Mouse (Mus musculus): ENCODE measurements at regions not wholly inside any gene's neighbourhood (a gene's known extent, or its start where the extent isn't known, plus 50 kb on each side); places are given as distances from the start of the nearest gene placed in this dataset.

- no peak for DNase-seq (ENCODE audit: low spot score)
Measured at GRCm38 (mm10) chr7:136104021-136104420, 387.9 kb upstream of the Mki67 start.

GRCm38 (mm10) chr7:136112163-136112562 lies 396.0 kb upstream of the Mki67 start:
- peak; percentile 12 for DNase-seq (ENCODE audit: low spot score)

- no peak for DNase-seq (ENCODE audit: low spot score)
Measured at GRCm38 (mm10) chr7:136120930-136121329, 404.8 kb upstream of the Mki67 start.

GRCm38 (mm10) chr7:136121406-136121805 lies 405.2 kb upstream of the Mki67 start:
- DNase-seq (ENCODE audit: low spot score): no peak

- DNase-seq (ENCODE audit: low spot score): no peak
Measured at GRCm38 (mm10) chr7:136124786-136125185, 408.6 kb upstream of the Mki67 start.

DNA sequence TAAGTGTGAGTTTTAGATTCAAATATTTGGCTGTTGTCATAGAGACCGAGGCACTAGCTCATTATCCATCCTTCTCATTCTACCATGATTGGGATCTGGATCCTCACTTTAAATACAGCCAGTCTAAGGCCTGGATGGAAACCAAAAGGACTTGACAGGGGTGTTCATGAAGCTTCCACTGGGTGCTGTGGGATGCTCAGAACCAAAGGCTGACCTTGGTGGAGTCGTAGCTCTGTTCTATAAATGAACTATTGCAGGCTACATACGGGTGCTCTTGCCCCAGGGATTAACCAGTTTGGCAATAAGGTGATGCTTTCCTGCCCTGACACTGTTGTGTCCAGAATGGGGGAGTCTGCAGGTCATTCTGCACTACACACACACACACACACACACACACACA lies 410.2 kb upstream of the Mki67 start:
- DNase-seq (ENCODE audit: low spot score): no peak

GRCm38 (mm10) chr7:136127576-136127975 lies 411.4 kb upstream of the Mki67 start:
- DNase-seq (ENCODE audit: low spot score): no peak

- no peak for DNase-seq (ENCODE audit: low spot score)
Measured at GRCm38 (mm10) chr7:136129721-136130123, 413.6 kb upstream of the Mki67 start.

GRCm38 (mm10) chr7:136130666-136131239 lies 414.6 kb upstream of the Mki67 start:
- DNase-seq (ENCODE audit: low spot score): no peak

GRCm38 (mm10) chr7:136132976-136133375 lies 416.8 kb upstream of the Mki67 start:
- DNase-seq (ENCODE audit: low spot score): no peak

DNA sequence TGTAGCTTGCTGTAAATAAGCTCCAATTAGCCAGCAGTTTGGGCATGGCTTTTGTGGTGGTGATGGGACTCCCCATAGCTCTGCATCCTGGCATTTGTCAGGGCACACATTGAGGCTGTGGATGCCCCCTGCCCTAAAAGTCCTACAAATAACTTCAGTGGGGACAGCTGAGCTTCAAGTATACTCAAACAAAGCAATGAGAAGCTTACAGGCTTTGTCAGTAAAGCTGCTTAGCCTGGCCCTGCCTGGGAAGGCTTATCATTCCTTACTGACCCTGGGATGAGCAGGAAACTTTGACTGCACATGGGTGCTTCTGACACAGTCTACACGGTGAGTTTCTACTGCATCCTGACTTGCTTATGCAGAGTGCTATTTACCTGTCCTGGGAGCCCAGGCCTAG lies 420.5 kb upstream of the Mki67 start:
- DNase-seq (ENCODE audit: low spot score): no peak

DNA sequence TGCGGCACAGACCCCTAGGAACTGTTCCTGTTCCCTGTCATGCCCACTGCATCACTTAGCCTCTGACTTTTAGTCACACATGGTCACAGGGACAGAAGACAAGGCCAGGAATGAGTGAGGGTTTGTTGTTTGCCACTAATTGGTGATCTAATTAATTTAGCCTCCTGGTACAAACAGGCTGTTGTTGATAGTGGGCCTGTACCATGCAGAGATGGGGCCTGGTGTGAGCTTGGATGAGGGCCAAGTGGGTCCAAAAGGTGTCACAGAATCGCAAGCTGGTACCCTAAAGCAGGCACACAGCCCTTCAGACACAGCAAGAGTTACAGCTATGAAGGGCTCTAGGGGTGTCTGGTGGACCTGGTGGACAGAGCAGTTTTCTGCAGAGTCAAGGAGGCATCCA lies 421.2 kb upstream of the Mki67 start:
- DNase-seq (ENCODE audit: low spot score): no peak

DNA sequence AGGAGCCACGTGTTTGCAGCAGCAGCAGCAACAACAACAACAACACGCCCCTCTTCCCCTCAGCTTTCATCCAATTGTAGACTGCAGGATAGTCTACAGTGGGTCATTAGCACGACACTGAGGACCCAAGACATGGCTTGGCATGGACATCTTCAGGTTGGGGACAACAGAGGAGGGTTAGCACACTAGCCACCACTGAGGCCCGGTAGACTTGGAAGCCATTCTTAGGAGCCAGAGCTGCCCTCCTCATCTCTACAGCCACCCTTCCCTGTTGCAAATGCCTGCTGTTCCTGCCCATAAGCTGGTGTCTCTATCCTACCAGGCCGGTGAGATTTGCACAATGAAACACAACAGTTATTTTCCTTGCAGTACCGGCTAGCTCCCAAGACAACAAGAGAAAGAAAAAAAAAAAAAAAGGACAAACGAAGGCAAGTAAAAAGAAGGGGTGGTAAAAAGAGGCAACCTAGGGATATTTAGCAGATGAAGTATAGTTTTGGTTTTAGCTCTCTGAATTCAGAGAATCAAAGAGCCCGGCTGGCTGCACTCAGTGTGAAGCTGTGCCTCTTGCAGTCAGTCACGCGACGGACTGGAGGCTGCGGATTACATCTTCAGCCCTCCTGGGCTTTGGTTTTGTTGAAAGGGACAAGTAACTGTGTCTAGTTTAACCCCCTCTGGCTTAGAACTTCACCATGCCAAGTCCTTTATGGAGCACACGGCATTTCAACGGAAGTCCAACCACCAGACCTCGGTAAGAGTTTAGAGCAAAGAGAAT lies 421.9 kb upstream of the Mki67 start:
- no peak for DNase-seq (ENCODE audit: low spot score)

DNA sequence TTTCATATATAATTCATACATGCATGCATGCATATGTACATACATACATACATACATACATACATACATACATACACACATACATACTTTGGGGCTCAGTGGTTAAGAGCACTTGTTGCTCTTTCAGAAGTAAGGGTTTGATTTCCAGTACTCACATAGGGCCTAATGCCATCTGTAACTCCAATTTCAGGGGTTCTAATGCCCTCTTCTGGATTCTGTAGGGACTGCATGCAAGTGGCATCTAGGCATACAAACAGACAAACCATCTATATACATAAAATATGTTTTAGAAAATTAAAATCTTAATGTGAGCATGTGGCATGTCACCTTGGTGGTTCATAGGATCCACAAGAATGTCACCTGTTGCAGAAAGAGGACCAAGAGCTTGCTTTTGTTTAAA lies 426.7 kb upstream of the Mki67 start:
- DNase-seq (ENCODE audit: low spot score): no peak

GRCm38 (mm10) chr7:136150196-136150595 lies 434.0 kb upstream of the Mki67 start:
- DNase-seq (ENCODE audit: low spot score): no peak

- DNase-seq (ENCODE audit: low spot score): no peak
Measured at GRCm38 (mm10) chr7:136151301-136151930, 435.3 kb upstream of the Mki67 start.

DNA sequence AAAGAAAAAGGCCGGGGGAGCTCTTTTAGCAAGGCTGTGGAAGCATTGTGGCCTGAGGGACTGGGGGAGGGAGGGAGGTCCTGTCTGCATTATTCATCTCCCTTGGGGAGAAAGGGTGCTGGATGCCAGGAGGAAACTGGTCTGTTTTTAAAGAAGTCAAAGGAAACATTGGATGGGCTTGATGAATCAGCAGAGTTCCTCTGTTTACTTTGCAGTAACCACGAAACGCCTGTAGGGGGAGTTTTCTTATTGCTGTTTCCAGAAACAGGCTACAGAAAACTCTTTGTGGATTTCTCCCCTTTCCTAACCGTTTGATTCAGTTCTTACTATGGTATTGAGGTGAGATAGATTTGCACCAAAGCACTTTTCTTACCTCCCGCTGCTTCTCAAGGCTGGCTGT lies 436.3 kb upstream of the Mki67 start:
- peak; percentile 12 for DNase-seq (ENCODE audit: low spot score)

DNA sequence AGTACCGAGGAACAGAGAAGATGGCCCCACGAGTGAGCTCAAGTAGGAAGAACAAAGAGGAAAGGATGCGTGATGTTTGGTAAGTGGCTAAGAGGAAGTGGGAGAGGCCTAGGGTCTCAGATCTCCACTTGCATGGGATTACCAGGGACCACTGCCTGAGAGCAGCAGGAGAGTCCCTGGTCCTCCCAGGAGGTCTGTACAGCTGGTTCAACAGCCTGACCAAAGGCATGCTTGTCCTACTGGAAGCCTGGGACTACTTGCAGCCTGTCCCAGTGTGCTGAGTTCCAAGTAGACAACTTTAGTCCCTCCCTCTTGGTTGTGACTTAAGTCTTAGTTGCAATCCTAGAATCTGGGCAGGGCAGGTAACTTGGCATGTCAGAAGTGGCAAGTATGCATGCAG lies 437.5 kb upstream of the Mki67 start:
- DNase-seq (ENCODE audit: low spot score): no peak

DNA sequence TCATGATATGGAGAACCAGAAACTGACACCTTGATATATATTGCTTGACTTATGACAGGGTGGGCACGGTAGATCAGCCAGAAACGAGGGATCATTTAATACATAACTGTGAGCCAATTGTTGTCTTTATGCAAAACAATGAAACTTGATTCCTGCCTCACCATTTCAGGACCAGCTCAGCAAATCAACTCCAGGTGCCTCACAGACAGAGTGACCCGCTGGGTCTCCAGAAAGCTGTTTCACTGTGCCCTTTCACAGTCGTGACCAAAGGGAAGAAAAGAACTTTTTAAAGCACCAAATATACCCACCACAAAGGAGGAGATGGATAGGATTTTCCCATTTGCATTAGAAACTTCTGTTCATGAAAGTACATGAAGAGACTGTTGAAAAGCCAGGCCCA lies 443.0 kb upstream of the Mki67 start:
- DNase-seq (ENCODE audit: low spot score): no peak

DNA sequence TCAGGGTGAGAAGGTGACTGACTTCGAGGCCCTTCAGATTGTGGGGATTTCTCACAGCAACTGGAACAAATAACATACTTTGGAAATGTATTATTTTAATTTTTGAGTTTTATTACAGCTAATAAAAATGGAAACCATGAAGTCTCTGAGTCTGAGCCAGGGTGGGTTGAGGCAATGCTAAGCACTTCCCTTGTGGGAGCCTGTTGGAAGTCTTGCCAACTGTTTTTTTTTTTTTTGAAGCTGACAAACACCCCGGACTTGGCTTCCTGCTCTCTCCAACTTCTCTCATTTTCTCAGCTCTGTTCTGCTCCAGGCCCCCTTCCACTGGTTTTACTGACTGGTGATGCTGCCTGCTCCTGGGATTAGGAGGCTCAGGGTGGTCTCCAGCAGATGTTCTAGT lies 445.4 kb upstream of the Mki67 start:
- DNase-seq (ENCODE audit: low spot score): no peak

- no peak for DNase-seq (ENCODE audit: low spot score)
Measured at GRCm38 (mm10) chr7:136164834-136165233, 448.7 kb upstream of the Mki67 start.

DNA sequence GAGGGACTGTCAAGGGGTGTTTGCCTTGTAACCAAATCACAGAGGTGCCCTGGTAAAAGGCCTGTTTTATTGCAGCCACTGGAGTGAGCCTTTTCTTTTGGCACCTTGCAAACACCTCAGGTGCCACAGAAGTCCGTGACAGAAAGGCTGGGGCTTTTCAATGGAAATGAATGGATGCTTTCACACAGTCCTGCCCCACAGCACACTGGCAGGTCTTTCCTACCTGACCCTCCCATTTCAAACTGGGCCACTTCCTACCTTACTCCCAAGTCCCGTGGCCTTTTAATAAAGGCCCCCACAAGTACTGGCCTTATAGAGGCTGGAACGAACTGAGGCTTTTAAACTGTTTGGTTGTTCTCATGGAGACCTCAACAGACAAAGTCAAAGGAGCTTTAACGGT lies 453.1 kb upstream of the Mki67 start:
- no peak for DNase-seq (ENCODE audit: low spot score)

GRCm38 (mm10) chr7:136176373-136176772 lies 460.2 kb upstream of the Mki67 start:
- no peak for DNase-seq (ENCODE audit: low spot score)

DNA sequence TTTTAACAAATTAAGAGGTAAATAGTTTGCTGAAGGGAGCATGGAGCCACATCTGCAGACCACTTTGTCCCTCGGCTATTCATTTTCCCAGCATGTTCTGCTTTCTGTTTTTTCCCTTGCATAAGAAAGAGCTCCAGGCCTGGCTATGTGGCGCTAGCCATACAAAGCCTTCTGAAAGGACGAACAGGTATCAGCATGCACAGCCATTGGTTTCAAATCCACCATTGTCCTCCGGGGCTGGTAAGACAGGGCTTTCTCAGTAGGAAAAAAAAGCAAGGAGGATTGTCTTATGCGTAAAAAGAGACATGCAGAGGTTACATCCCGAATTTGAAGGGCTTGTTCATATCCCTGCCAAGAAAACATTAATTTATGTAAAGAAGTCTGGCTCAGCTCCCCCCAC lies 464.8 kb upstream of the Mki67 start:
- no peak for DNase-seq (ENCODE audit: low spot score)
